Mouse (Mus musculus) kidney, postnatal 0 days (tissue): ENCODE data around the gene Mbl1. TPM values are rescaled to one million over a fixed set of nuclear protein-coding genes. Genes with fewer than 3 reads are reported as not detected.

Experiments used
- ATAC-seq: fragments of 200-750 bp; cut with Nextera tagmentation; replicated peaks from 2 replicates; pipeline ENCODE4 v1.8.0; 2017; ENCODE audit warnings: low read depth, moderate number of reproducible peaks, moderate TSS enrichment, moderate library complexity; ENCODE audit not compliant: low FRiP score
- DNase-seq: peaks from one replicate; pipeline ENCODE4 v3.0.0-alpha.2; 2016; ENCODE audit warnings: low spot score
- H3K27ac ChIP-seq: fragments of 300-500 bp; sonication (generic); 2 replicates; pipeline ENCODE4 v1.5.1; 2014; ENCODE audit warnings: mild to moderate bottlenecking
- H3K27me3 ChIP-seq: fragments of 300-500 bp; sonication (generic); 2 replicates; pipeline ENCODE4 v1.6.1; 2014; ENCODE audit warnings: low read length, mixed read lengths; ENCODE audit not compliant: insufficient read depth
- H3K36me3 ChIP-seq: fragments of 300-500 bp; sonication (generic); 2 replicates; pipeline ENCODE4 v1.6.1; 2014; ENCODE audit warnings: low read length, mixed read lengths; ENCODE audit not compliant: insufficient read depth
- H3K4me1 ChIP-seq: fragments of 300-500 bp; sonication (generic); replicated peaks from 2 replicates; pipeline ENCODE4 v1.6.1; 2014; ENCODE audit warnings: antibody characterized with exemption, low read length, mixed read lengths; ENCODE audit not compliant: insufficient read depth
- H3K4me2 ChIP-seq: fragments of 300-500 bp; sonication (generic); 2 replicates; pipeline ENCODE4 v1.6.1; 2014; ENCODE audit warnings: mild to moderate bottlenecking, low read length, moderate library complexity, mixed read lengths
- H3K4me3 ChIP-seq: fragments of 300-500 bp; sonication (generic); replicated peaks from 2 replicates; pipeline ENCODE4 v1.5.1; 2014; ENCODE audit warnings: low read depth, low read length
- H3K9ac ChIP-seq: fragments of 300-500 bp; sonication (generic); 2 replicates; pipeline ENCODE4 v1.6.1; 2014; ENCODE audit warnings: low read depth, low read length
- H3K9me3 ChIP-seq: fragments of 300-500 bp; sonication (generic); replicated peaks from 2 replicates; pipeline ENCODE4 v1.6.1; 2016; ENCODE audit warnings: low read length, inconsistent platforms, mixed read lengths
- CTCF ChIP-seq: IDR thresholded peaks from 2 replicates; pipeline ENCODE4 v1.5.1; 2016; ENCODE audit warnings: antibody characterized with exemption, low read depth, mild to moderate bottlenecking, moderate library complexity
- WGBS: fragments of 180-500 bp; shearing (Covaris S2); extraction: QIAGEN DNeasy Blood & Tissue Kit; methylation state at CpG from one replicate; pipeline ENCODE4 v1.1.7; 2014; 5-methylcytosine and 5-hydroxymethylcytosine counted together
- polyA plus RNA-seq: library from polyadenylated mRNA; unstranded; fragments of >200 nt; fragmentation: Nextera tagmentation; extraction: Ambion mirVana; gene quantifications from 2 replicates; pipeline ENCODE4 v1.2.1, GENCODE M21; 2015

Gene Mbl1
- polyA plus RNA-seq, 1 experiment from 2014 or later, result not detected

GRCm38 (mm10) chr14:41147356-41147755 lies 3.9 kb upstream of the Mbl1 start:
- no peaks in the 10 kb centered on the region for H3K27me3 ChIP-seq
- TF ChIP-seq CTCF, result no peak
- no peak overlapping the region for H3K4me3 ChIP-seq
- H3K4me1 ChIP-seq, result no peaks in the 10 kb centered on the region
- WGBS, result 82% methylated on average over 2 of the region's 2 CpGs
- ATAC-seq, result no peak
- H3K36me3 ChIP-seq, result no peaks in the 10 kb centered on the region
- H3K4me2 ChIP-seq, result no peak overlapping the region
- H3K9me3 ChIP-seq, result no peaks in the 10 kb centered on the region
- no peak overlapping the region for H3K27ac ChIP-seq
- DNase-seq, result no peak
- H3K9ac ChIP-seq, result no peak overlapping the region

- no peak for ATAC-seq
- no peak for DNase-seq
Measured at GRCm38 (mm10) chr14:41160076-41160475, 8.8 kb downstream of the Mbl1 start.

GRCm38 (mm10) chr14:41160743-41161142 lies 9.5 kb downstream of the Mbl1 start:
- Histone ChIP-seq H3K36me3 (no peaks in the 10 kb centered on the region), H3K4me1 (no peaks in the 10 kb centered on the region), H3K27me3 (no peaks in the 10 kb centered on the region), H3K4me2 (no peak overlapping the region), H3K27ac (no peak overlapping the region), H3K9ac (no peak overlapping the region), H3K9me3 (no peaks in the 10 kb centered on the region), H3K4me3 (no peak overlapping the region)
- ATAC-seq (no peak), DNase-seq (no peak)
- TF ChIP-seq CTCF, result no peak
- WGBS, result 33% methylated on average over 1 of the region's 1 CpGs

More at GRCm38 (mm10) chr14:41160076-41160475, 8.8 kb downstream of the Mbl1 start:
- Histone ChIP-seq H3K4me3 (no peak overlapping the region), H3K27me3 (no peaks in the 10 kb centered on the region), H3K9me3 (no peaks in the 10 kb centered on the region), H3K36me3 (no peaks in the 10 kb centered on the region), H3K4me1 (no peaks in the 10 kb centered on the region), H3K9ac (no peak overlapping the region), H3K27ac (no peak overlapping the region), H3K4me2 (no peak overlapping the region)
- TF ChIP-seq CTCF, result no peak
- WGBS, result 90% methylated on average over 4 of the region's 4 CpGs

- DNase-seq, result peak; percentile 51
- WGBS, result 10% methylated on average over 2 of the region's 2 CpGs
- H3K27ac ChIP-seq, result no peak overlapping the region
- no peak overlapping the region for H3K9ac ChIP-seq
- H3K36me3 ChIP-seq, result no peaks in the 10 kb centered on the region
- no peaks in the 10 kb centered on the region for H3K27me3 ChIP-seq
- H3K9me3 ChIP-seq, result no peaks in the 10 kb centered on the region
- ATAC-seq, result no peak
- H3K4me2 ChIP-seq, result no peak overlapping the region
- no peak overlapping the region for H3K4me3 ChIP-seq
- peak; percentile 79 for TF ChIP-seq CTCF
- H3K4me1 ChIP-seq, result no peaks in the 10 kb centered on the region
Measured at GRCm38 (mm10) chr14:41162663-41163062, 11.4 kb downstream of the Mbl1 start.

- 57% methylated on average over 5 of the region's 5 CpGs for WGBS
- DNase-seq (no peak), ATAC-seq (no peak)
- no peaks in the 10 kb centered on the region for H3K27me3 ChIP-seq
- no peak for TF ChIP-seq CTCF
- H3K4me3 ChIP-seq, result no peak overlapping the region
- no peaks in the 10 kb centered on the region for H3K4me1 ChIP-seq
- no peaks in the 10 kb centered on the region for H3K9me3 ChIP-seq
- no peak overlapping the region for H3K27ac ChIP-seq
- no peak overlapping the region for H3K4me2 ChIP-seq
- no peaks in the 10 kb centered on the region for H3K36me3 ChIP-seq
- no peak overlapping the region for H3K9ac ChIP-seq
Measured at GRCm38 (mm10) chr14:41167278-41167677, 16.0 kb downstream of the Mbl1 start.

GRCm38 (mm10) chr14:41168567-41168966 lies 17.3 kb downstream of the Mbl1 start:
- 84% methylated on average over 1 of the region's 1 CpGs for WGBS
- Histone ChIP-seq H3K27ac (no peak overlapping the region), H3K4me1 (no peaks in the 10 kb centered on the region), H3K9me3 (no peaks in the 10 kb centered on the region), H3K36me3 (no peaks in the 10 kb centered on the region), H3K4me3 (no peak overlapping the region), H3K4me2 (no peak overlapping the region), H3K9ac (no peak overlapping the region), H3K27me3 (no peaks in the 10 kb centered on the region)
- ATAC-seq, result no peak
- no peak for TF ChIP-seq CTCF
- no peak for DNase-seq

GRCm38 (mm10) chr14:41170514-41170913 lies 19.3 kb downstream of the Mbl1 start:
- H3K27me3 ChIP-seq, result no peaks in the 10 kb centered on the region
- no peak for ATAC-seq
- H3K4me2 ChIP-seq, result no peak overlapping the region
- H3K27ac ChIP-seq, result no peak overlapping the region
- H3K4me3 ChIP-seq, result no peak overlapping the region
- TF ChIP-seq CTCF, result no peak
- no peak overlapping the region for H3K9ac ChIP-seq
- H3K4me1 ChIP-seq, result no peaks in the 10 kb centered on the region
- H3K36me3 ChIP-seq, result no peaks in the 10 kb centered on the region
- H3K9me3 ChIP-seq, result no peaks in the 10 kb centered on the region
- no peak for DNase-seq
- WGBS, result 83% methylated on average over 2 of the region's 2 CpGs
